Mouse (Mus musculus): ENCODE measurements around the gene Elp1. TPM values are rescaled to one million over a fixed set of nuclear protein-coding genes. Genes with fewer than 3 reads are reported as not detected.

The Elp1 gene
- polyA plus RNA-seq, 1 experiment from 2014 or later: 9.7 TPM

DNA sequence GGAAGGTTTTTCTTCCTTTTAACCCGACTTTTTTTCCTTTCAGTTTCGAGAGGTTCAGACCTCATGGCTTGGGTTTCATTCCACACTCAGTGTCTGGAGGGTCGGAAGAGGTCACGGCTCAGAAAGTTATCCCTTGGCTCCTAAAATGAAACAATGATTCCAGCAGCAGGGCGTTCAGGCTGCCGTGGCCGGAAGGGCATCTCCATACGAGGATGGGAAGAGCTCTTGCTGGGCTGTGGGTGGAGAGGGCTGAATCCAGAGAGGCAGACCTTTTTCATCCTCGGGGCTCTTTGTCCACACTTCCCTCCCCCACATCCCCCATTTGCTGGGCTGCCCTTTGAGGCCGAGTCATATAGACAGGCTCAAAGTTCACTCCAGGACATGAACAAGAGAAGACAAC is 99.9 kb downstream of the Elp1 start:
- Histone ChIP-seq H3K9me3 (ENCODE audit: control insufficient read depth) (no peaks in the 10 kb centered on the region), H3K27ac (ENCODE audit: low read depth, low read length) (no peak overlapping the region), H3K4me3 (ENCODE audit: low read depth, low read length) (no peak overlapping the region), H3K9ac (ENCODE audit: low read depth, low read length) (no peak overlapping the region; the same call in 1 of the 2 replicates), H3K4me2 (replicated peaks; ENCODE audit: low read depth) (no peak overlapping the region), H3K27me3 (replicated peaks; ENCODE audit: control insufficient read depth, insufficient read depth, low read length) (no peaks in the 10 kb centered on the region), H3K36me3 (ENCODE audit: control insufficient read depth, insufficient read depth) (no peaks in the 10 kb centered on the region), H3K4me1 (replicated peaks; ENCODE audit: control insufficient read depth, insufficient read depth, low read length) (no peaks in the 10 kb centered on the region)
- no peak for TF ChIP-seq CTCF (IDR thresholded peaks at IDR 0.05; ENCODE audit: low read depth)
- no peak for ATAC-seq
- WGBS: 42% methylated on average over 10 of the region's 10 CpGs

Other genes starting within 250 kb of the Elp1 start
- gene Gm26657, start 62.3 kb downstream of the Elp1 start, polyA plus RNA-seq (2015; fragmentation: Nextera tagmentation; extraction: Ambion mirVana): not detected in 2 replicates
- not detected in 2 replicates for gene Actl7b, start 60.9 kb downstream of the Elp1 start, polyA plus RNA-seq (2015; fragmentation: Nextera tagmentation; extraction: Ambion mirVana)
- gene Actl7a, start 58.9 kb downstream of the Elp1 start, polyA plus RNA-seq (2015; fragmentation: Nextera tagmentation; extraction: Ambion mirVana): not detected in 2 replicates
- gene Fam206a, start within 50 bp of the Elp1 start, polyA plus RNA-seq (2015; fragmentation: Nextera tagmentation; extraction: Ambion mirVana): 3.7 and 5.1 TPM in 2 replicates
- 9.7 and 10.1 TPM in 2 replicates for gene Ctnnal1, start 62.9 kb upstream of the Elp1 start, polyA plus RNA-seq (2015; fragmentation: Nextera tagmentation; extraction: Ambion mirVana)
- gene Tmem245, start 145.1 kb upstream of the Elp1 start, polyA plus RNA-seq (2015; fragmentation: Nextera tagmentation; extraction: Ambion mirVana): 3.3 and 3.6 TPM in 2 replicates
- 0.18 TPM in 2 replicates for gene Frrs1l, start 188.1 kb upstream of the Elp1 start, polyA plus RNA-seq (2015; fragmentation: Nextera tagmentation; extraction: Ambion mirVana)